Mouse (Mus musculus) liver, embryonic 14.5 days (tissue): ENCODE data around the gene Cox6a2.

Source experiments
- CTCF ChIP-seq: IDR thresholded peaks from 2 replicates; pipeline ENCODE4 v1.5.1; 2016; ENCODE audit warnings: antibody characterized with exemption, low read depth, control low read depth
- EP300 ChIP-seq: IDR thresholded peaks from 2 replicates; pipeline ENCODE4 v1.6.1; 2016; ENCODE audit warnings: antibody characterized with exemption, low read depth

GRCm38 (mm10) chr7:128178385-128178784 is 27.8 kb downstream of the Cox6a2 start:
- TF ChIP-seq CTCF (no peak), EP300 (no peak)
